Mouse (Mus musculus): ENCODE measurements at regions not wholly inside any gene's neighbourhood (a gene's known extent, or its start where the extent isn't known, plus 50 kb on each side); places are given as distances from the start of the nearest gene placed in this dataset.

Small RNAs in the stretch of these regions (microRNA-seq; reads per million reads assigned to microRNA genes)
- 0 reads per million in 2 experiments for gene Gm23243

Measured in left cerebral cortex, postnatal 14 days (tissue).